Mouse (Mus musculus): Measurements from ENCODE around the gene Synpo2.

DNA sequence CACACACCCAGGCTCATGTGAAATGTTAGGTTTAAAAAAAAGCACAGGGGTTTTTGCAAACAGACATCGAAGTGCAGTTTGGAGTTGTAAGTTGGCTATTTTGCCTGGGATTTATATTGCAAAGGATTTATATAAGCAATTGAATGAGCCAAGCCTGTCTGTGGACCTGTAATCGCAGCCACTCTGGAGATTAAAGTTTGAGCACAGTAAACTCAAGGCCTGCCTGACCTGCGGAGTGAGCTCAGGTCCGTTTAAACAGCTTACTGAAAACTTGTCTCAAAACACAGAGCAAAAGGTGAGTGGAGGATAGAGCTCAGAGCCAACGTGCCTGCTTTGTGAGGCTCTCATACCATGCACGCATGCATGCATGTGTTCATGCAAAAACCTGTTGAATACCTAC is 30.9 kb downstream of the Synpo2 start:
- TF ChIP-seq CTCF (conservative IDR thresholded peaks at IDR 0.05; ENCODE audit: insufficient read depth, insufficient read length, low read depth, low read length), result no peak
- no peak for TF ChIP-seq POLR2A (IDR thresholded peaks at IDR 0.05; ENCODE audit: low read depth, low read length)

All from kidney, adult 2 months (tissue).